Mouse (Mus musculus) ES-E14 (cell line): ENCODE results near the gene Clcnka.

ENCODE experiments used
- CHD2 ChIP-seq: IDR thresholded peaks from 2 replicates; pipeline ENCODE4 v1.6.1; 2014; ENCODE audit warnings: mild to moderate bottlenecking, low read depth, low read length, inconsistent platforms
- ZNF384 ChIP-seq: IDR thresholded peaks from 2 replicates; pipeline ENCODE4 v1.6.1; 2012; ENCODE audit warnings: low read depth, low read length, inconsistent platforms

GRCm38 (mm10) chr4:141406516-141407299 lies 8.2 kb upstream of the Clcnka start:
- TF ChIP-seq ZNF384 (no peak), CHD2 (no peak)
